Mouse (Mus musculus): Measurements from ENCODE around the gene Kyat1.
"Not testable (repeated sequence)": the region's sequence is repeated elsewhere in the genome, so short reads cannot be mapped to it uniquely, and the experiment has no call there.

The Kyat1 gene

GRCm38 (mm10) chr2:30214745-30215144 is 9.1 kb upstream of the Kyat1 start:
- no peak for DNase-seq (ENCODE audit: low read depth)

GRCm38 (mm10) chr2:30212951-30213350 is 7.3 kb upstream of the Kyat1 start:
- peak; percentile 27 for DNase-seq (ENCODE audit: low read depth)

DNA sequence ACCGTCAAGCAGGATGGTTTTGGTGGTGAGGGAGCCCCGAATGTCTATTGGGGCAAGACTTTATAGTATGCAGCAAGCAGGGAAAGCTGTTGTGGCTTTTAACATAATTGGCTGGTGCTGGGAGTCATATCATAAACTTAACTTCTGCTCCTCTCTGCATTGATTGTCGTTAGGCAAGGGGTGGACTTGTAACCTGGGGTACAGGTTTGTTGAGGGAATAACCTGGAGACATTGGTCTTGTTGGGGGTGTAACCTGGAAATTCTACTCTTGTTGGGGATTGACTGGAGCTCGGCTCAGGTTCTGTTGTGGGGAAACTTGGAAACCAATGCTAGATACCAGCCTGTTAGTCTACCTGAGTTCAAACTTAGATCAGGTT is 6.5 kb upstream of the Kyat1 start:
- no peak for DNase-seq (ENCODE audit: low read depth)

- DNase-seq (ENCODE audit: low read depth), result no peak
These were observed 5.9 kb upstream of the Kyat1 start for GRCm38 (mm10) chr2:30211408-30212168.

DNA sequence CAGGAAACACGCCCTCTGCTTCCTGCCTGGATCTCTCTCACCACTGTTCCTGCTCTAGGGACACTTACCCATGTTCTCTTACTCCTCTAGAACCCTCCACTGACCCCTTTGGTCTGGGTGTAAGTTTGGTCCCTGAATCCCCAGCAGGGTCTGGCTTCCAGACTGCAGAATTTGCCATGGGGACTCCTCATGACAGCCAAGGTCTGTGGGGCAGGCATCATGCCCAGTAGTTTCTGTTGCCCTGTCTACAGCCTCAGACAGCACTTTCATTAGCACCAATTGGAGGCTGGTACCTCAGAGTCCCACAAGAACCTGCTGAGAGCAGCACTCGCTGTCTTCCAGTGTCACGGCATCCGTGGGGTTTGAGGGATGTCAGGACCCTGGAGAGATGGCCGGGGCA is 2.2 kb upstream of the Kyat1 start:
- DNase-seq (ENCODE audit: low read depth), result no peak

- DNase-seq (ENCODE audit: low read depth), result no peak
These were observed 1.8 kb upstream of the Kyat1 start for GRCm38 (mm10) chr2:30207401-30207800.

GRCm38 (mm10) chr2:30205255-30205628 is 405 bp downstream of the Kyat1 start:
- DNase-seq (ENCODE audit: low read depth), result no peak

DNA sequence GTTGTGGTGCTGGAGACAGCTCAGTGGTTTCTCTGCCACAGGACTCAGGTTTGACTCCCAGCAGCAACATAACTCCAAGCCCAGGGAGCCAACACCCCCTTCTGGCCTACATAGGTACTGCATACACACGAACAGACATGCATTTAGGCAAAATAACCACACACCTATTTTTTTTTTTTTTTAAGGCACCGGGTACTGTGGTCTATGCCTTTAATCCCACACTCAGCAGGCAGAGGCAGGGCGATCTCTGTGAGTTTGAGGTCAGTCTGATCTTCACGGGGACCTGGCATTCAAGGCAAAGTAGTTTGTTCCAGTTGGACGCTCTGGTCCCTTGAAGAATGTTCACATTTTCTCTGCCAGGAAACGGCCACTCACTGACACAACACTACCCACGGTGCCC is 2.2 kb downstream of the Kyat1 start:
- DNase-seq (ENCODE audit: low read depth), result peak; percentile 62

GRCm38 (mm10) chr2:30200388-30200925 is 5.2 kb downstream of the Kyat1 start:
- DNase-seq (ENCODE audit: low read depth), result no peak

DNA sequence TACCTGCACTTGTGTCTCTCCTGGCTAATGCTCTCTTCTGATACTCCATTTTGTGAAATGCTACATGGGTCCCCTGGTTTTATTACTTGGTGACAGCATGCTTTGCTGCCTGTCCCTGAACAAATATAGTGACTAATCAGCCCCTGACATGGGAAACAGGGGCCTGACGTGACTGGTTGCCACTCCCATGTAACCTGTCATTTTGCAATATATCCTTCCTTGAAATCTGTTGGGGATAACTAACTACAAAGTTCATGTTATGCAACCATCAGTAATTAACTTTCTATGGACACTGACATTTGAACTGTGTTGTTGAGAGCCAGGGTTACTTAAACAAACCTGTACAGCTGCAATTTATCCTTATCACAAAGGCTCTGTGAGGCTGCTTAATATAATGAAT is 5.7 kb downstream of the Kyat1 start:
- no peak for DNase-seq (ENCODE audit: low read depth)

DNA sequence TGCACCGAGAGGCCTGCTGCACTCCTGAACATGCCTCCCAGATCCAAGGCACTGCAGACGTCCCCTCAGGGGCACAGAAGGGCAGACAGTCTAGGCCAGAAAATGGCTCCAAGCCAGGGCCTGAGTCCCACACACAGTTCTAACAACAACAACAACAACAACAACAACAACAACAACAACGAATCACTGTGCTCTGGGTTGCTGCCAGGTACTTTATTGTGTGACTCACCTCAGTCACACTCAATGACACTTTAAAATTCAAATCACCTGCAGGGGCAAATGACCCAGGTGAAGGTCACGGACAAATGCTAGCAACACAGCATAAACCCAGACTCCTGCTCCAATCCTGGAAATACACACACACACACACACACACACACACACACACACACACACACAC is 7.6 kb downstream of the Kyat1 start:
- DNase-seq (ENCODE audit: low read depth), result no peak

DNA sequence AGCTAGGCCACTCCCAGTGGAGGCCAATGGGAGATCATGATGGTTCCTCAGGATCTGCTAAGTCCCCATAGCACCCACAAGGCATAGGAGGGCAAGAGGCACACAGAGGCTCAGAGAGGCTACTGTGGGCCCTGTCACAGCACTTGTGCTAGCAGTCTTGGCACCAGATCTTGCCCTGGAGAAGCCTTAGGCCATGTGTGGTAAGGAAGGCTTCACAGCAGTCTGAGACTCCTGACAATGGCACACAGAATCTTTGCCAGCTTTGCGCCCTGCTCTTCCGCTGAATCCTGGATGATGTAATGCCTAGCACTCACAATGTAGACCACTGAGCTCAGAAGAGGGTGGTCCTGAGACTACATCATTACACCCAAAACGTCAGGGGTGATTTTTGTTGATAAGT is 11.0 kb downstream of the Kyat1 start:
- no peak for DNase-seq (ENCODE audit: low read depth)

- no peak for DNase-seq (ENCODE audit: low read depth)
These were observed 13.7 kb downstream of the Kyat1 start for GRCm38 (mm10) chr2:30191790-30192580.

- DNase-seq (ENCODE audit: low read depth), result no peak
These were observed 20.0 kb downstream of the Kyat1 start for GRCm38 (mm10) chr2:30185681-30186080.

DNA sequence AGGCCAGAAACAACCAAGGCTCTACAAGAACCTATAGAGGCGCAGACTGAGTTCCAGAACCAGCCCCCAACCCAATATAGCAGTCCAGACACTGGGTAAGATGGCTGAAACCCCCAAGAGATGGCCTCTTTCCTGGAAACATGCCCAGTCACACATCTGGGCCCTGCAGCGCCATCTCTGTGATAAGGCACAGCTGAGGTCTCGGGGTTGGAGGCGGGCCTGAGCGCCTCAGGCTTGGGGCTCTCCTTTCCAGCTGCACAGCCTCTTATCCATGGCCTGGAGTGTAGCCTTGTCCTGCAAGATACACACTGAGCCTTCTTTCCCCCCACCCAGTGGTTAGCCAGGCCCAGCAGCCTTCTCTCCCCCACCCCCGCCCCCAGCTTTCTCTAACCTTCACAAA is 20.4 kb downstream of the Kyat1 start:
- DNase-seq (ENCODE audit: low read depth), result no peak

- DNase-seq (ENCODE audit: low read depth), result no peak
These were observed 21.9 kb downstream of the Kyat1 start for GRCm38 (mm10) chr2:30183721-30184120.

- DNase-seq (ENCODE audit: low read depth), result no peak
These were observed 23.2 kb downstream of the Kyat1 start for GRCm38 (mm10) chr2:30182424-30182823.

DNA sequence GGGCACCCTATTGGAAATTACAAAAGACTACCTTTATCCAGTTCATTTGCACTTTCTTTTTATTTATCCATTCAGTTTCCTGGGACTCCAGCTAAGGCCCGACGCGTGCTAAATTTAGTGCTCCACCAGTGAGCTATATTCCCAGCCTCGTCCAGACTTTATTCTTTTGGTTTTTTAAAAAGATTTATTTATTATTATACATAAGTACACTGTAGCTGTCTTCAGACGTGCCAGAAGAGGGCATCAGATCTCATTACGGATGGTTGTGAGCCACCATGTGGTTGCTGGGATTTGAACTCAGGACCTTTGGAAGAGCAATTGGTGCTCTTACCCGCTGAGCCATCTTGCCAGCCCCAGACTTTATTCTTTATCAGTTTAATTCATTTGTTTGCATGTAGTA is 26.9 kb downstream of the Kyat1 start:
- DNase-seq (ENCODE audit: low read depth), result not testable (repeated sequence)

DNA sequence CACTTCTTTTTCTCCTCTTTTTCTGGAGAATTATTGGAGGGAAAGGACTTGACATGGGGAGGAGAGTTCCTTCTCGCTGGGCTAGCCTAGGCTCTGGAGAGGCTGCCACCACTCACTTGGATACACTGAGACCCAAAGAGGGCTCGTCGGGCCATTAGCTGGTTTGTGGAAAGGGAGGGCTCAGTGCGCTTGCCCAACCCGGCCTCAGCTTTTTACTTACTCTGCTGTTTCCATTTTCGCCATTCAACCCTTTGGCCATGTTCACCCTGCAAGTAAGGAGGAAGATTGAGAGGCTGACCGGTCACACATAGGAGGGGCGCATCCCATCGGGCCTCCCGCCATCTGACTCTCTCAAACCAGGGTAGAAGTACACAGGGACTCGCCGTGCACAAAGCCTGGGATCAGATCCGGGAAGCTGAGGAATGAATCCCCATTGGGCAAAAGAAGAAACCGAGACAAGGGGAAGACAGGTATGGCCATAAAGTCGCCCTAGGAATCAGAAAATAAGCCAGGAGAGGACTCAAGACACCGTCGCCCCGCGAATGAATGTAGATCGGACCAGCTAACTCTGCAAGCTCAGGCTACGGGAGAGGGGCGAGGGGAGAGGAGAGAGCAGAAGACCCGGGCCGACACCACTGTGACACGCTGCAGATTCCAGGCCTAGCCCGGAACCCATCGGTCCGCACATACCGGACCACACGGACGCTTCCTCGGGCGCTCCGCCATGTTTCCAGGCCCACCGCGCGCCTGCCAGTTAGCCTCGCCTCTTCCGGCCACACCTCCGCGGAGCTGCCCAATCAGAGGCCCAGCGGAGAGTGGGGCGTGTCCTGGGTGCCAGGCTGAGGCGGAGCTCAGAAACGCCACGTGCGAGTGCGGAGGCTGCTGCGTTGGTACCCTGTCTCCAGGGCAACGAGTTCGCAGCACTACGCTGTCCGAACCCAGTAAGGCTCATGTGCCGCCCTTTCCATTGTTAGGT is 27.7 kb downstream of the Kyat1 start, which contains the start of gene Spout1:
Gene Spout1, minus strand, starts transcription at position 760 of the 976 bp plus-strand sequence.
- DNase-seq (ENCODE audit: low read depth), result peak; percentile 98

GRCm38 (mm10) chr2:30176561-30176960 is 29.1 kb downstream of the Kyat1 start:
- DNase-seq (ENCODE audit: low read depth), result no peak

GRCm38 (mm10) chr2:30175897-30176296 is 29.8 kb downstream of the Kyat1 start:
- DNase-seq (ENCODE audit: low read depth), result no peak
